Mouse (Mus musculus): ENCODE results near the gene Gnptab.

The Gnptab gene

DNA sequence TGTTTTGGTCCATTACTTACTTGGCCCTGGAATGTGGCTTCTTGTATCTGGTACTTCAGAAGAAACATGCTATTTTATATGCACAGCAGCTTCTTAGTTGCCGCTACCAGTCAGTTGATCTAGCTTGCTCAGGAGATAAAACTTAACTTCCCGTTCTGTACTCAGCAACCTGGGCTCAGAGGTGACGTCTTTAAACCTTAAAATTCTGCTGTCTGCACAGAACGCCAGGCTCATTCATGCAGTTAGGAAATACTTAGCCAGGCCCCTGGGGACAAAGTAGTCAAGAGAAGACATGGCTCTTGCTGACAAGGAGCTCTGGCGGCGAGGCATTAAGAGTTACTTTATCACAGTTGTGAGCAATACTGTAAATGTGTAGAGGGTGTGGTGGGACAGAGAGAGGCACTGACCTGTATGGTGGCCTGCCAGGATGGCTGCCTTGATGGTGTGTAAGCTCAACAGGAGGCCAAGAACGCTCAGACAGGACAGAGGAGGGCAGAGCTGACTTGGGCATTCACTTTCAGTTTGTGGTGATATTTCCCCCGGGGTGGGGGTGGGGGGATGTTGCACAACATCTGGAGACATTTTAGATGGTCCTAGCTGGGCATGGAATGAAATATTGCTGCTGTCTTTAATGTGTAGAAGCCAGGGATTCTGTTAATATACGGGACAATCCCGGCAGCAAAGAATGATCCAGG is 11.3 kb downstream of the Gnptab start:
- TF ChIP-seq GATA4 (IDR thresholded peaks at IDR 0.05; ENCODE audit: insufficient replicate concordance, low read length) = no peak

- TF ChIP-seq GATA4 (IDR thresholded peaks at IDR 0.05; ENCODE audit: insufficient replicate concordance, low read length) = no peak
Observed at GRCm38 (mm10) chr10:88391495-88391894, 12.6 kb downstream of the Gnptab start.

- no peak for TF ChIP-seq GATA4 (IDR thresholded peaks at IDR 0.05; ENCODE audit: insufficient replicate concordance, low read length)
Observed at GRCm38 (mm10) chr10:88392181-88392847, 13.4 kb downstream of the Gnptab start.

DNA sequence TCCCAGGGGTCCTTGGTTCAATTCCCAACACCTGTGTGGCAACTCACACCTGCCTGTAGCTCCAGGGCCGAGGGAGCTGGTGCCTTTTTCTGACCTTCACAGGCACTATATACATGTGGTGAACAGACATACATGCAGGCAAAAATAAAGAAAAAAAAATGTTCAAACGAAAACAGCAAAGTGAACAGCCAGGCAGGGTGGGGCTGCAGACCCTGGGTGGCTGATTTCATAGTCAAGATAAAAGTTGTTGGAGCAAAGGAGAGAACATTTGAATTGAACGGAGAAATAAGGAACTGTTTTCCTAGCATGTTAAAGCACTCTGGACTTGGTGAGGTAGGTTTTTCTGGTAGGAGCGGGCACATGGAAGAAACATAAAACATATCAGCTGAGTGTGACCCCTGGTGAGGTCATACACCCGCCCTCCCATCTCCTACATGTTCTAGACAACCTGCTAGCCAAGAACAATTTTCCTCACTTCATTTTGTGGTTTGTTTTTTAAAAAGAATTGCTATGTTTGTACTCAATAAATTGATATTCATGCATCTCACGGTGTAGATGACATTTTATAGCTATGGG is 19.8 kb downstream of the Gnptab start:
- no peak for TF ChIP-seq GATA4 (IDR thresholded peaks at IDR 0.05; ENCODE audit: insufficient replicate concordance, low read length)

DNA sequence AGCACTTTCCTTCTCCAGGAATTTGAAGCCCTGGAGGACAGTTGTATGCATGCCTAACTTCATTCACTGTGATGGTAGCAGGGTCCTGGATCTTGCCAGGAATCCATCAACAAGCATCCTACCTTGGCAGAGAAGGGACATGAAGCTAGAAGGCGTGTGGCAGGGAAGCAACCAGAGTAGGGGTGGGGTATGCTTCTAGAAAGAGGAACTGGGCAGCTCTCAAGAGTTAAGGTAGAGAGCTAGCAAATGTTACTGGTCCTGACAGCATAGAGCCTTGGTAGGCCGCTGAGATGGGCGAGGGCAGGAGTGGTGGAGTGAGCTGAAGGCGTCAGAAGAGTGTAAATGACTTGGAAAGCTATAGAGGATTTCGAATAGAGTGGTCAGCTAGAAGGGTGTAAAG is 20.3 kb downstream of the Gnptab start:
- TF ChIP-seq GATA4 (IDR thresholded peaks at IDR 0.05; ENCODE audit: insufficient replicate concordance, low read length) = no peak

GRCm38 (mm10) chr10:88403021-88403420 is 24.1 kb downstream of the Gnptab start:
- no peak for TF ChIP-seq GATA4 (IDR thresholded peaks at IDR 0.05; ENCODE audit: insufficient replicate concordance, low read length)

GRCm38 (mm10) chr10:88404220-88404619 is 25.3 kb downstream of the Gnptab start:
- no peak for TF ChIP-seq GATA4 (IDR thresholded peaks at IDR 0.05; ENCODE audit: insufficient replicate concordance, low read length)

DNA sequence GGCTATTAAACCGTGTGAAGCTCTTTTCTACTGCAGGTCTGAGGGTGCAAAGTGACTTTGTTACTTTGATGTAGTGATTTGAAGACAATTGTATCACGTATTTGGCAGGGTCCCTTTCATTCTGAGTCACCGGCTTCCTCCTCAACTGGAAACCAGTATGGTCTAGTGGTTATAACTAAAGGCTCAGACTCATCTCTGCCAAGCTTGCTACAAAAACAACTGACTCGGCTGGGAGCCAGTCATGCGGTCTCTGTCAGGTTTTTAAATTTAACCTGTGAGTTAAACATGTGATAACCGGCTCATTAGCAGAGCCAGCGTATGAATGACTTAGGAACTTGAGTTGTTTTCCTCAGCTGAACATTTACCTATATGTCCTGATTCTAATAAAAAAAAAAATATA is 26.9 kb downstream of the Gnptab start:
- TF ChIP-seq GATA4 (IDR thresholded peaks at IDR 0.05; ENCODE audit: insufficient replicate concordance, low read length) = no peak

- no peak for TF ChIP-seq GATA4 (IDR thresholded peaks at IDR 0.05; ENCODE audit: insufficient replicate concordance, low read length)
Observed at GRCm38 (mm10) chr10:88407875-88408631, 29.1 kb downstream of the Gnptab start.

- no peak for TF ChIP-seq GATA4 (IDR thresholded peaks at IDR 0.05; ENCODE audit: insufficient replicate concordance, low read length)
Observed at GRCm38 (mm10) chr10:88409751-88410150, 30.8 kb downstream of the Gnptab start.

- no peak for TF ChIP-seq GATA4 (IDR thresholded peaks at IDR 0.05; ENCODE audit: insufficient replicate concordance, low read length)
Observed at GRCm38 (mm10) chr10:88412290-88412995, 33.5 kb downstream of the Gnptab start.

GRCm38 (mm10) chr10:88417686-88418085 is 38.8 kb downstream of the Gnptab start:
- TF ChIP-seq GATA4 (IDR thresholded peaks at IDR 0.05; ENCODE audit: insufficient replicate concordance, low read length) = no peak

- TF ChIP-seq GATA4 (IDR thresholded peaks at IDR 0.05; ENCODE audit: insufficient replicate concordance, low read length) = no peak
Observed at GRCm38 (mm10) chr10:88420141-88420541, 41.2 kb downstream of the Gnptab start.

- no peak for TF ChIP-seq GATA4 (IDR thresholded peaks at IDR 0.05; ENCODE audit: insufficient replicate concordance, low read length)
Observed at GRCm38 (mm10) chr10:88420655-88421435, 41.9 kb downstream of the Gnptab start.

All from liver, adult (tissue).